Mouse (Mus musculus) left cerebral cortex, adult 8-10 months (tissue): ENCODE data around the gene Gm10037. TPM values are rescaled to one million over a fixed set of nuclear protein-coding genes. Genes with fewer than 3 reads are reported as not detected.
A peak's percentile ranks its signal among the peaks of the same experiment; 100 is the strongest.
"Not testable (repeated sequence)": the region's sequence is repeated elsewhere in the genome, so short reads cannot be mapped to it uniquely, and the experiment has no call there.

Experiments
- DNase-seq, 2 experiments: peaks; one replicate each; pipeline ENCODE4 v3.0.0; 2022; ENCODE audit warnings: low spot score in 2 of 2
- total RNA-seq, 4 experiments: library from RNA; stranded (reverse); gene quantifications; 2 replicates each; pipeline ENCODE4 v1.2.4; 2022

The Gm10037 gene
- total RNA-seq: 10 to 100 TPM in 1 of 4 experiments, 1 to 10 TPM in 3; 7.7 to 10.7 (median 9.4) TPM

DNA sequence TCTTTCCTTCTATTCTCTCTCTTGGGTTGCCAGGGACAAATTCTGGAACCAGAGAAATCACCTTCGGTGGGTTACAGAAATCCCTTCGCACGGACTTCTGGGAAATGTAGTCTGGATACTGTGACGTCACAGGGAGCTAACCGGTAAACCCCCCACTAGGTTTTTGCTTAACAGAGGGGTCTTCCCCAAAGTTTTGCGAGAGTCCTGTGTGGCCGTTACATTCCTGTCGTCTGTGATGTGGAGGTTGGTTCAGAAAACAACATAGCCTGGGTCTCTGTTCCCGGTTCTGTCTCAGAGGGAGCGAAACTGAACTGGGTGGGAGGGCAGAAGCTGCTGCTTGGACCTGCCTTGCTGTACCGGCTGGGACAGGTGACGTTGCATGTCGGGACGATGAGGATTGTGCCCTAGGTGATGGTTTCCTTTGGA lies at the start of gene Gm10037:
Gene Gm10037, plus strand, starts transcription at position 196 of the 426 bp plus-strand sequence.
- peak; percentile 47 to 64 for DNase-seq

DNA sequence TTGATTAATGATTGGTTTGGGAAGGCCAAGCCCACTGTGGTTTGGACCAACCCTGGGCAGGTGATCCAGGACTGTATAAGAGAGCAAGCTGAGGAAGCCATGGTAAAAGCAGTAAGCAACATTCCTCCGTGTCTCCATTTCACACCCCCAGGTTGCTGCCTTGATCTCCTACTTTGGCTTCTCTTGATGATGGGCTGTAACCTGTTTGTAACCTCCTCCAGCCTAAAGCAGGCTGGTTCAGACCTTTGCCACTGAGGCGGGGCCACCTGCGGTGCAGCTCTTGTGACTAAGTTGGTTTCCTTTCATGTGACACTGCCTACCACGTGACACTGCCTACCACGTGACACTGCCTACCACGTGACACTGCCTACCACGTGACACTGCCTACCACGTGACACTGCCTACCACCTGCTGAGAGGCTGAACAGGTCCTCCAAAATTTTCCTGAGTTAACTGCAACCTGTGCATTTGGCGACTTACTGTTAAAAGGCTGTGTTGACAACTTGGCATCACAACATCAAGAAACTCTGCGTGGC lies 38.9 kb upstream of the Gm10037 start:
- DNase-seq: no peak

DNA sequence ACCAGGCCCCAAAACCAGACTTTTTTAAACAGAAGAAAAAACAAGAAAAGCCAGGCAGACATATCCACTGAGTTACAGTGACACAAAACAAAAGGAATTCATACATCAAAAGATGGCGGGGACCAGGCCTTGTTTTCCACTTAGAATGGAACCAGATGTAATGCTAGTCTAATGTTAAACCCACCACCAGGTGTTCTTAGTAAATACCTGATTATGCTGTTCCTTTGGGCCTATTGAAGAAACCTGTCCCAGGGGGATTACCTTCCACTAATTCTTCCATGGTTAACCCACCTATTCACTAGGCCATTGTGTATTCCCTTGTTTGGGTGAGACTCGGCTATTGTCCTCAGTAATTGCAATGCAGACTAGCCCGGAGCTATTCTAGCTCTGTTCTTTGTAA lies 32.3 kb upstream of the Gm10037 start:
- DNase-seq: no peak

DNA sequence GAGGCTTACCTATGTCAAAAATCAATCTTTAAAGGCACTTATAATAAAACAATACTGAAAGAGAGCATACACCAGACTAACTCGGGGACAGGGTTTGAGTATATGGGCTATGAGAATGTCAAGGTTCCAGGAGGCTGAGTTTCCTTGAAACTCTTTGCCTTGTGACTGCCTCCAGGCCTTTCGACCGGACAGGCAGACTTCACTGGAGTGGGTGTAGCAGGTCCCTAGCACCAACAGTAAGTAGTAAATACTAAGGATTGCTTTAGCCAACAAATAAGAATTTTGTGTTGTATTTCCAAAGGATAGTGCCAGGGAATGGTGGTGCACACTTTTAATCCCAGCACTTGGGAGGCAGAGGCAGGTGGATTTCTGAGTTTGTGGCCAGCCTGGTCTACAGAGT lies 31.8 kb upstream of the Gm10037 start:
- not testable (repeated sequence) for DNase-seq

DNA sequence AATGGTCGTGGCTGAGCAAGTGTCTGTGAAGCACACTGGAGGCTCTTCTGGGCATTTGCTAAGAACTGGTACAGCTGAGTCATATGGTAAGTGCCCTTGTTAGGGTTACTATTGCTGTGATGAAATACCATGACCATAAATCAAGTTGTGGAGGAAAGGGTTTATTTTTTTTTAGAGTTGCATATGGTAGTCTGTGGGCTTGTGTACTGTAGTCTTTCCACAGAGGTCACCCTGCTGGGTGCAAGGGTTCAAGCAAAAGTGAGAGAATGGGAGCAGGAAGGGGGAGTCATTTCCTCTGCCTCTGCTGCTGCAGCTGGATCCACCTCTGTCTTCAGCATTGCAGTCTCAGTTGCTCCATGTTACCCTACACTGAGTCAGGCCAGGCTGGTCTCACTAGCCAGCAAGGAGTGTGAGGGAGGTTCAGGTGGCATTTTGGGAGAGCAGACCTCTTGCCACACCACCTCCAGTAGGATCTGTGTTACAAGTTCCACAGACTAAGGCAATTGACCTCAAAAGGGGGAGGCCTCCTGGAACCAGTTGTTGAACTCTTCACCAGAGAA lies 19.2 kb upstream of the Gm10037 start:
- DNase-seq: no peak

DNA sequence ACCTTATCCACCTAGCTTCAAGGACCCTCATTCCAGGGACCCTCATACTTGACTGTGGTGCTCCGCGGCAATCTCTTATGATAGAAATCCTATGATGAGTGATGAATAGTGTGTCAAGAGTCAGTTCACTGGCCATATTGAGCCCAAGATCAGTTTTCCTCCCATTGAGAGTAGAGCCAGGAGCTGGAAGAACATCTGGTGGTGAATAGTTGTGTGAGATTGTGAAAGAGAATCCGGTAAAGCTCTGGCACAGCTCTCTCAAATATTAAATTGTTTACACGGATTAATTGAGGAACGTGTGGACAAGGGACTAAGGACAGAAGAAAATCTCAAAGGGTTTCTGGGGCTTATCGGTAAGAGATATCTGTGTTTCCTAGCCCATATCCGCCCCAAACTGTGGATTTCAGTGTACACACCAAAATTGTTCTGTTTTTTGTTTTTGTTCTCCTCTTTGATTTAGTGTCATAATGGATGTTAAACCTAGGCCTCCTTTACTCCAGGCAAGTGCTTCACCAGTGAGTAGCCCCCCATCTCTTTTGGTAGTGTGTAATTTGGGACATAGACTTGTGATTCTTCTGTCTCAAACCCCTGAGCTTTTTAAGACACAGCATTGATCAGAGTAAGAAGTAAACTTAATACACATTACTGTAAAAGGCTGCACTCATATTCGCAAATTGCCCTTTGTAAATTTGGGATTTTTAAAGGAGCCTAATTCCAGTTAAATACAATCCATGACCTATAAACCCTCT lies 17.8 kb upstream of the Gm10037 start:
- DNase-seq: no peak

DNA sequence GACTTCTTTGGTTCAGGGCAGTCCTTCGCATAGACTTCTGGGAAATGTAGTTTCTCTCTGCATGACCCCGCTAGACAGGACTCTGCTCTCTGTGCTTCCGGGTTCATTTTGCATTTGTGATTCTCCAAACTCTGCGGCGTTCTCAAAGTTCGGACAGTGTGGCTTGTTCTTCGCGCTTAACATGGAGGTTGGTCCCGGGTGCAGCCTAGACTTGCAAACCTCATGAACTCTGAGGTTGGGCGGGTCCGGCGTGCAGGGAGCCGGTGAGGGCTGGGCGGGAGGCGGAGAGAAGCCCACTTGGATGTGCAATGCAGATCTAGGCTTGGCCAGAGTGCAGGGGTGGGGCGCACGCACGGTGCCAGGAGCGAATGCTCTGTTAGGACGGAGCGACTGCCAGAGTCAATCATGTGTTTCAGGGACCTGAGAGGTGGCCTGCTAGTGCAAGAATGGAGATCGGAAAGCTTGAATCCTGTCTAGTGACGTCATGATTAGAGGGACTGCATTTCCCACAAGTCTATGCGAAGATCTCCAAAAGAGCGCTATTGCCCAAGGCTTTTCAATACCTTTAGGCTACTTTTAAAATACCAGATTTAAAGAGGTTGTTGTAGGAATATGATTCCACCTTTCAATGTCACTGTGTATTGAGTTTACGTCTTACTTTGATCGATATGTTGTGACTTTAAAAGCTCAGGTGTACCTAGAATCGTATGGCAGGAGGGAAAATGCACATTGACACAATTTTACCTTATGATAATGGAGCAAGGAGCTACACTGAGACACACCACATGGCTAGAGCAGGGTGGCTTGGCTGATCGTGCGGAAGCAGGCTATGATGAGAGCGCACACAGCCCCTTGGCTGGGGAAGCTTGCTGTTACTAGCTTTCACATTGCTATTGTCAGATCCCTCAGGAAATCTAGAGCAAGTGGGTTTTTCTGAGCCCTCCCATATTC lies 16.9 kb upstream of the Gm10037 start, which contains the start of gene Zfp273:
Gene Zfp273, plus strand, starts transcription at position 31 of the 951 bp plus-strand sequence.
- DNase-seq: peak; percentile 72 to 82

DNA sequence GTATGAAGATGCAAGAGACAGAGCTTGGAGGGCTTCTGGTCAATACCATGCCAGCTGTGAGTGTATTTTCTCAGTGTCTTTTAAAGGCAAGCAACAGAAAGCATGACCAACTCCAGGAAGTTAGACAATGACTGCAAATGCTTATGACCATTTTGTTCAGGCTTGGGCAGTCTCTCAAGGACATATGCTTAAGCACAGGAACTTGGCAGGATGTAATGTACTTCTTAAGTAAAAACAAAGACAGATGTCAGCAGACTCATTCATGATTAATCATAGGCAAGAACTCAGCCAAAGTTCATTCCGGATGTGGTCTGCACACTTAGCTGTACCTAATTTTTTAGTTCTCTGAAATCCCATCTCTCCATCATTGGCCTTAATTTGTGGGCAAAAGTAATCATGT lies 12.3 kb upstream of the Gm10037 start:
- DNase-seq: no peak

DNA sequence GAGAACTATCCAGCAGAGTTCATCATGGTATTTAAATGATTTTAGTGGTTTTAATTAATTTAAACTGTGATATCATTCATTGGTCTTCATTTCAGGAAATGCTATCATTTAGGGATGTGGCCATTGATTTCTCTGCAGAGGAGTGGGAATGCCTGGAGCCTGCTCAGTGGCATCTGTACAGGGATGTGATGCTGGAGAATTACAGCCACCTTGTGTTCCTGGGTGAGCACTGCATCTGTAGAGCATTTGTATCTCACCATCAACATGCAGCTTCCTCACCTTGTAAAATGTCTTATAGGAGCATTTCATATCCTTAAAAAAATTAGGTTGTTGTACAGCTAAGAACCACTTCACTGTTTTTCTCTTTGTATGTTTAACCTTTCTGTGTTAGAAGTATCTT lies 2.2 kb downstream of the Gm10037 start:
- not testable (repeated sequence) for DNase-seq

DNA sequence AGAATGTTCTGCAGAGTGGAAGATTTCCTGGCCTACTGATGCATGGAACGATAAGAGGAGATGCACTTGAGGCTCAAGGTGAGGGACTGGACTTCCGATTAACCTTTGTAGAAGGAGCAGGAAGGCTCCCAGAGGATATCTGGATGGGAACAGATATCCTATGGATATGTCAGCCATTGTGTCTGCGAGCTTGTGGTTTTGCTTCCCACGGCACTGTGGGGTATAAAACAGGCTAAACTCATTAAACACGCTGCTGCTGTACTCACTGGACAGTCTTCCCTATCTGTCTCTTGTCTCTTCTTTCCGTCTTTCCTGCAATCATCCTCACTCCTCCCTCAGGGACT lies 12.8 kb downstream of the Gm10037 start:
- no peak for DNase-seq

DNA sequence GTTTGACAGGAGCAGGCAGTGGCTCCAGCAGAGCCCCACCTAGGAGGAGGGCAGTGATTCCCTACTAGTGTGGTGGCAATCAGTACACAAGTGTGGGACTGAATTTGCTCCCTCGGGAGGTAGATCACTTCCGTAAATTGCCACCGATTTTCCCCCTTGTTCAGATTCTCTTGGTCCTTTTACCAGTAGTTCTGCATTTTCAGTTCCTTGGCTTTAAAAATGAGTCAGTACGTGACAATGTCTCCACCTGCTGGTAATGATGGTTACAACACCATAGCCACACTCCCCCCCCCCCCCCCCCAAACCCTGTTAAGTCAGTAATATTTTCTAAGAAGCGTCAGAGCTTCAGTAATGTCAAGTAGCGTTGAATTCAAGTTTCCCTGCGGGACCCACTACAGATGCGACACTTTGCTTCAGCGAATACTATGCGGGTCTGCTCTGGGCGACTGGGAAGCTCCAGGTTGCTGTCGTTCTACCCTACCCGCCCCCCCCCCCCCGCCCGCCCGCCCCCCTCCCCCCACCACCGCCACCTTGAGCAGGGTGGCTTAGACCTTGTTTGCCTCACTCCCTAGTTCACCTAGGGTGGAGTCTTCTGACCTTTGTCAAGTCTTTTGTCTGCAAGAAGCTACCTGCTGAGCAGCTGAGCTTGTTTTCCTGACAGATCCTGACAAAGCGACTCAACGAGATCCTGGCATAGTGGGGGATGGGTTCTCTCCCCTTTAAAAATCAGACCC lies 13.4 kb downstream of the Gm10037 start:
- DNase-seq: peak; percentile 15 to 40

DNA sequence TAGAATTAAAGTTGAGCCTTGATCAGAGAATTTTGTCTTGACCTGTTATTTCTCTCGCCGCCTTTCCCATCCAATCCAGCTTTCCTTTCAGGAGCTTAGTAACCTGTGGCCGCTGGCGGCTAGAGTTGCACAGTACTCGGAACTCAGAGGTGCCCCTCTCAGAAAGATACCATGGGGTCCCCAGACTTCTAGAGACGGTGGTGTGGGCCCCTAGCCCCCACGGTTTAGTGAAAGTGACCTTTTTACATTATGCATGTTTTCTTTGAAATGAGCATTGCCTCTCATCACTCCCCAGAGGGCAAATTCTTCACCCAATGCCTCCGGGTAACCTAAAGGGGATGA lies 13.9 kb downstream of the Gm10037 start:
- peak in 1 of 2 experiments; percentile 9 for DNase-seq

DNA sequence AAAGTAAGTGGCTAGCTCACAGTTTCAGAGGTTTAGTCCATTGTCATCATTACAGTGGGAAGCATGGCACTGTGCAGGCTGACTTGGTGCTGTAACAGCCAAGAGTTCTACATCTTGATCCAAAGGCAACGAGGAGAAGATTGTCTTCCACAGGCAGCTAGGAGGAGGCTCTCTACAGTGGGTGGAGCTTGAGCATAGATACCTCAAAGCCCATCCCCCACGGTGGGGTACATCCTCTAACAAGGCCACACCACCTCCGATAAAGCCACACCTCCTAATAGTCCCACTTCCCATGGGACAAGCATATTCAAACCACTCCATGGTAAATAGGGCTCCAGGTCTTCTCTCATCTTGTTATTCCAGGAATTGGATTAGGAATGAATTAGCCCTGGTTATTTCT lies 19.5 kb downstream of the Gm10037 start:
- DNase-seq: no peak

DNA sequence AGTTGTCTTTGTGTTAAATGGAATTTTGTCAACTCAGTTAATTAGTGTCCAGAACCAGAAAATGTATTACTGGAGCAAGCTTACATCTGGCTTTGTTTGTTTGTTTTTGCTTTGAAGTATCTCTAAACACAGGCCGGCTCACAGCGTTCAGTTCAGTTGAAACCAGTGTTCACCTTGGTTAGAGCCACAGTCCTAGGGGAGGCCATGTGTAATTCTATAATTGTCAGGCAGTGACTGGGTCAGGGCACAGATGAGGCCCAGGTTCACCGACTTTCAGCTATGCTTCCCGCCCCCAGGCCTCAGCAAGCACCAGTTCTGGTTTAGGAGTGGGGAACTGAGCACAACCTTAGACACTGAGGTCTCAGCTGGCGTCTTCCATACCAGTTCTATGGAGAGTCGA lies 22.2 kb downstream of the Gm10037 start:
- no peak for DNase-seq

DNA sequence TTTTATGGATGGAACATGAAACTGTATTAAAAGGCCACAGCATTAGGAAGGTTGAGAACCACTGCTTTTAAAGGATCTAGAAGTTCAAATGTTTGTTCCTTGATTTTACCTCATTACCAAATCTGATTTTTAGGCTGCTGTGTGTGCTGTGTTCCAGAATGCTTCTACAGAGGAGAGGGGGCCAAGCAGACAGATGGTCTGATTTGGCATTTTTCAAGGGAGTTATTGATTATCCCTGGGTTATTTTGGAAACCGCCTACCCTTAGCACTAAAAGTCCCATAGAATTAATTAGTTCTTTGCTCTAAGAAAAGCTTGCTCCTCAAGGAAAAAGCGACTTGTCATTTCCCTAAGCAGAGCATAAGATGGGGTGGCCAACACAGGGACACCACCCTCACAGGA lies 23.1 kb downstream of the Gm10037 start:
- no peak for DNase-seq

DNA sequence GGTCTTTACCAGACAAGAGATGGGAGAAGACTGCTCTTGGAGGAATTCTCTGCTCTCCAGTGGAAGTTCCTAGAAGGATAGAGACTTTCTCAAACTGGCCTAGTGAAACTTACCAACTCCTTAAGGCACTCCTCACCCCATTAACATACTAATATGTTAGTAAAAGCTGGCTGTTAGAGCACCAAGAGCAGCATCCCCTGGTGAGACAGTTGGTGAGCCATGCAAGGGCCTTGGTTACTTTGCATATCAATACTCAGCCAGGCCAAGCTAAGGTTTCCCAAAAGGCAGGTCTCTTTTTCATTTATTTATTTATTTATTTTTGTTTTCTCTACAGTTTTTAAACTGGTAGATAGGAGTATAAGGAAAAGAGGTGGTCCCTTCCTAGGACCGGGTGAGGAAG lies 26.4 kb downstream of the Gm10037 start:
- no peak for DNase-seq

DNA sequence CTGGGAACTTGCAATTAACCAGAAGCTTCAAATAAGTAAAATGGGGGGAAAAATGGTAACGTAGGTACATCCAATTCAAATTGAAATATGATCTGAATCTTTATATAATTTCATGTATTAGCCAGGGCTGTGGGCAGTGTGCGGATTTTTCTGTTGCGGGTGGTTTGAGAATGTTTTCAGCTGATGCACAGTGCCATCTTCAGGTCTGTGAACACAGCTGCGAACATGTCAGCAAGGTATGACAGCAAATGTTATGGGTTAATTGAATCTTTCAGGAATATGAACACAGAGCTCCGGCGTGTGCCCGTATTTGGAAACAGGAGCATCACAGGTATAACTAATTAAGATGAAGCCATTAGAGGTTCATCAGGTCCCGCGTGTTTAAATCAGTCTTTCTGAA lies 31.6 kb downstream of the Gm10037 start:
- DNase-seq: no peak

DNA sequence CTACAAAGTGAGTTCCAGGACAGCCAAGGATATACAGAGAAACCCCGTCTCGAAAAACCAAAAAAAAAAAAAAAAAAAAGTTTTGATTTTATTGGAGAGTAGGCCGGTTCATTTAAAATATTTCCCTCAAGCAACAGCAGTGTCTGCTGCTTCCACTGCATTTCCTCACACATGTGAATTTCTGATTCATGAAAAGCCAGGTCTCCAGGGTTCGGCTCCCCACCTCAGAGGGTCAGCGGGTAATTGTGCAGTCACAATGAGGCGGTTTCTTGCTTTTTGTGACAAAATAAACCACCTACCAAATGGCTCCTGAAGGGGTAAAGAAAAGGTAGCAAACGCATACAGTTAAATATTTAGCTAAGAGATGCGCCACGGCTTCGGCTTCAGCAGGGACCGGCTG lies 32.1 kb downstream of the Gm10037 start, which contains the start of gene BC048507:
Gene BC048507, plus strand, starts transcription at position 301 of the 400 bp plus-strand sequence.
- DNase-seq: no peak

DNA sequence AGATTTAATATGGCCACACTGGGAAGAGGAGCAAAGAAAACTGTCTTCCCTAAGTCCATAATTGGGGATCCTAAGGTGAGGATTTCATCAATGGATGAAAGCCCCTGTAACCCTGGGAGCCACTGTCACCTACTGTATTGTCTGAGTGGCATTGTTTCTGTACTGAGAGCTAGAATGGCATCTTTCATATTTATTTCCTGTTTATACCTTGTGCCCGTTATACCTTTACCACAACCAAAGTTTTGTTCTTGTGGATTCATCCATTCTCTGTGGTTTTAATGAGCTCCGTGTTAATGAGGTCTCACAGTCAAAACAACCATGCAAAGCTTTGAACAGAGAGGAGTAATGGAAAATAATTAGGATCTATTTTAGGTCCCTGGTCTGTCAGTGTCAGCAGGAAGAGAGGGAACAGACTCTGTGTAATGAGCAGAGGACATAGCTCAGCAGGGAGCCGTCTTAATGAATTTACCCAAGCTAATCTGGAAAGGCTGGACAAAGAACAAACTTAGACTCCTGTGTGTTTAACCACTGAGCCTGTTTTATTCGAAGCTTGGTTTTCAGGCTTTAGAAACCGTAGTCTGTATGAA lies 34.0 kb downstream of the Gm10037 start:
- no peak for DNase-seq

DNA sequence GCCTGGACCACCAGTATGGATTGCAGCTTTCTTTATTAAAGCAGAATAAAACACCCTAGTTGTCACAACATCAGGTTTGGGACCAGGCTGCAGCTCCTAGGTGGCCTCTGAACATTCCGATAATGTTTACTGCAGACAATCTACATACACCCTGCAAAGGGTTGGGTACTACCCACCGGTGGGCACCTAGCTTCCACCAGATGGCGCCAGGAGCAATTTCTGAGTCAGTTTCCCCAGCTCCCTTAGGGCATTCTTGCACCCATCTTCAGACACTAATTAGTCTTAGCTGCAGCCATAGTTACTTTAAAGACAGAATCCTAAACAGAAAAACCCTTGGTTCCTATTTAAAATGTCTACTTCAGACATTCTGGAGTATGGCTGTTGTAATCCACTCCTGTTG lies 37.0 kb downstream of the Gm10037 start:
- no peak for DNase-seq
